Mouse (Mus musculus) intestine, embryonic 14.5 days (tissue): ENCODE results near the gene Gm28729. TPM values are rescaled to one million over a fixed set of nuclear protein-coding genes. Genes with fewer than 3 reads are reported as not detected.
"Not testable (repeated sequence)": the region's sequence is repeated elsewhere in the genome, so short reads cannot be mapped to it uniquely, and the experiment has no call there.

ENCODE experiments used
- ATAC-seq: fragments of 200-750 bp; cut with Nextera tagmentation; replicated peaks from 2 replicates; pipeline ENCODE4 v1.8.0; 2017; ENCODE audit warnings: low read depth, moderate number of reproducible peaks, moderate TSS enrichment, moderate library complexity; ENCODE audit not compliant: low FRiP score, low TSS enrichment
- DNase-seq: peaks from one replicate; pipeline ENCODE4 v3.0.0-alpha.2; 2018; ENCODE audit warnings: low spot score
- H3K27ac ChIP-seq: fragments of 300-500 bp; sonication (generic); 2 replicates; pipeline ENCODE4 v1.5.1; 2014; ENCODE audit warnings: low read depth, mild to moderate bottlenecking, control low read depth
- H3K27me3 ChIP-seq: fragments of 300-500 bp; sonication (generic); replicated peaks from 2 replicates; pipeline ENCODE4 v1.6.1; 2014; ENCODE audit warnings: low read length, control low read depth; ENCODE audit not compliant: control insufficient read depth, insufficient read depth
- H3K36me3 ChIP-seq: fragments of 300-500 bp; sonication (generic); 2 replicates; pipeline ENCODE4 v1.6.1; 2014; ENCODE audit warnings: low read length, control low read depth; ENCODE audit not compliant: control insufficient read depth, insufficient read depth
- H3K4me1 ChIP-seq: fragments of 300-500 bp; sonication (generic); replicated peaks from 2 replicates; pipeline ENCODE4 v1.6.1; 2014; ENCODE audit warnings: low read length, control low read depth, mixed read lengths; ENCODE audit not compliant: control insufficient read depth, insufficient read depth
- H3K4me2 ChIP-seq: fragments of 300-500 bp; sonication (generic); 2 replicates; pipeline ENCODE4 v1.6.1; 2014; ENCODE audit warnings: low read length
- H3K4me3 ChIP-seq: fragments of 300-500 bp; sonication (generic); 2 replicates; pipeline ENCODE4 v1.5.1; 2014; ENCODE audit warnings: low read depth, low read length, control low read depth, mixed read lengths
- H3K9ac ChIP-seq: fragments of 300-500 bp; sonication (generic); 2 replicates; pipeline ENCODE4 v1.6.1; 2014; ENCODE audit warnings: mild to moderate bottlenecking, low read length
- H3K9me3 ChIP-seq: fragments of 300-500 bp; sonication (generic); 2 replicates; pipeline ENCODE4 v1.6.1; 2016; ENCODE audit warnings: low read length, control low read depth; ENCODE audit not compliant: control insufficient read depth
- WGBS: fragments of 180-500 bp; shearing (Covaris S2); extraction: QIAGEN DNeasy Blood & Tissue Kit; methylation state at CpG from one replicate; pipeline ENCODE4 v1.1.7; 2014; 5-methylcytosine and 5-hydroxymethylcytosine counted together
- polyA plus RNA-seq: library from polyadenylated mRNA; unstranded; fragments of >200 nt; fragmentation: Nextera tagmentation; extraction: Ambion mirVana; gene quantifications from 2 replicates; pipeline ENCODE4 v1.2.1, GENCODE M21; 2014

Gm28729 gene
- polyA plus RNA-seq, 1 experiment from 2014 or later: not detected

- Histone ChIP-seq H3K4me2 (peak overlapping the region; percentile 20; the same call in 1 of the 2 replicates), H3K27ac (no peak overlapping the region), H3K27me3 (no peaks in the 10 kb centered on the region), H3K9ac (no peak overlapping the region), H3K36me3 (peaks cover 53% of the 10 kb centered on the region), H3K9me3 (no peaks in the 10 kb centered on the region), H3K4me3 (0 out of 2 replicates have a peak overlapping the region, but pooled peaks have one; percentile 15), H3K4me1 (no peaks in the 10 kb centered on the region)
- ATAC-seq (peak; percentile 83), DNase-seq (peak; percentile 72)
- WGBS: 31% methylated on average over 27 of the region's 27 CpGs
Measured at GRCm38 (mm10) chr9:96543643-96544640, 18.9 kb upstream of the Gm28729 start.

GRCm38 (mm10) chr9:96538916-96539315 lies 13.9 kb upstream of the Gm28729 start:
- Histone ChIP-seq H3K4me3 (no peak overlapping the region), H3K27me3 (no peaks in the 10 kb centered on the region), H3K9me3 (no peaks in the 10 kb centered on the region), H3K4me1 (0 out of 2 replicates have a peak, but pooled peaks cover 9% of the 10 kb centered on the region), H3K27ac (no peak overlapping the region), H3K9ac (no peak overlapping the region), H3K4me2 (no peak overlapping the region), H3K36me3 (peaks cover 24% of the 10 kb centered on the region)
- 55% methylated on average over 10 of the region's 10 CpGs for WGBS
- ATAC-seq (no peak), DNase-seq (peak; percentile 48)

- 0 out of 2 replicates have a peak, but pooled peaks cover 9% of the 10 kb centered on the region for H3K4me1 ChIP-seq
- ATAC-seq (no peak), DNase-seq (no peak)
- 91% methylated on average over 6 of the region's 6 CpGs for WGBS
- peaks cover 17% of the 10 kb centered on the region for H3K36me3 ChIP-seq
- no peak overlapping the region for H3K27ac ChIP-seq
- H3K4me3 ChIP-seq: no peak overlapping the region
- no peaks in the 10 kb centered on the region for H3K9me3 ChIP-seq
- no peaks in the 10 kb centered on the region for H3K27me3 ChIP-seq
- peak overlapping the region; percentile 72; the same call in 1 of the 2 replicates for H3K4me2 ChIP-seq
- no peak overlapping the region for H3K9ac ChIP-seq
Measured at GRCm38 (mm10) chr9:96537615-96537919, 12.5 kb upstream of the Gm28729 start.

- no peaks in the 10 kb centered on the region for H3K27me3 ChIP-seq
- no peaks in the 10 kb centered on the region for H3K9me3 ChIP-seq
- 26% methylated on average over 37 of the region's 37 CpGs for WGBS
- H3K36me3 ChIP-seq: peaks cover 12% of the 10 kb centered on the region
- DNase-seq (peak; percentile 84), ATAC-seq (peak; percentile 76)
- H3K9ac ChIP-seq: peak overlapping the region; percentile 69
- H3K4me2 ChIP-seq: peak overlapping the region; percentile 72
- H3K4me1 ChIP-seq: 0 out of 2 replicates have a peak, but pooled peaks cover 9% of the 10 kb centered on the region
- H3K4me3 ChIP-seq: peak overlapping the region; percentile 43
- H3K27ac ChIP-seq: peak overlapping the region; percentile 77; the same call in 1 of the 2 replicates
Measured at GRCm38 (mm10) chr9:96536895-96537614, 12.0 kb upstream of the Gm28729 start.

- not testable (repeated sequence) for H3K9ac ChIP-seq, ATAC-seq, H3K36me3 ChIP-seq, H3K27me3 ChIP-seq, H3K4me2 ChIP-seq, H3K4me1 ChIP-seq, H3K27ac ChIP-seq, H3K4me3 ChIP-seq, H3K9me3 ChIP-seq, DNase-seq
- WGBS: 83% methylated on average over 4 of the region's 4 CpGs
Measured at GRCm38 (mm10) chr9:96536093-96536492, 11.0 kb upstream of the Gm28729 start.

GRCm38 (mm10) chr9:96535431-96535830 lies 10.4 kb upstream of the Gm28729 start:
- no peaks in the 10 kb centered on the region for H3K9me3 ChIP-seq
- H3K4me3 ChIP-seq: no peak overlapping the region
- H3K4me1 ChIP-seq: peaks cover 14% of the 10 kb centered on the region; the same call in 1 of the 2 replicates
- H3K4me2 ChIP-seq: no peak overlapping the region
- H3K27ac ChIP-seq: no peak overlapping the region
- 91% methylated on average over 6 of the region's 6 CpGs for WGBS
- H3K27me3 ChIP-seq: no peaks in the 10 kb centered on the region
- ATAC-seq (no peak), DNase-seq (no peak)
- H3K36me3 ChIP-seq: no peaks in the 10 kb centered on the region
- no peak overlapping the region for H3K9ac ChIP-seq

- WGBS: 92% methylated on average over 4 of the region's 4 CpGs
- ATAC-seq (no peak), DNase-seq (peak; percentile 42)
- Histone ChIP-seq H3K27ac (no peak overlapping the region), H3K9ac (no peak overlapping the region), H3K9me3 (no peaks in the 10 kb centered on the region), H3K4me3 (no peak overlapping the region), H3K27me3 (no peaks in the 10 kb centered on the region), H3K4me1 (peaks cover 16% of the 10 kb centered on the region; the same call in 1 of the 2 replicates), H3K36me3 (no peaks in the 10 kb centered on the region), H3K4me2 (no peak overlapping the region)
Measured at GRCm38 (mm10) chr9:96534256-96534655, 9.2 kb upstream of the Gm28729 start.

- no peak overlapping the region for H3K4me2 ChIP-seq
- no peaks in the 10 kb centered on the region for H3K9me3 ChIP-seq
- H3K36me3 ChIP-seq: no peaks in the 10 kb centered on the region
- 57% methylated on average over 6 of the region's 6 CpGs for whole genome bisulfite sequencing
- H3K27ac ChIP-seq: no peak overlapping the region
- H3K4me3 ChIP-seq: no peak overlapping the region
- DNase-seq: peak; percentile 50
- peaks cover 16% of the 10 kb centered on the region; the same call in 1 of the 2 replicates for H3K4me1 ChIP-seq
- no peaks in the 10 kb centered on the region for H3K27me3 ChIP-seq
- no peak overlapping the region for H3K9ac ChIP-seq
- ATAC-seq: no peak
Measured at GRCm38 (mm10) chr9:96533476-96533875, 8.4 kb upstream of the Gm28729 start.
